Mouse (Mus musculus) intestine, embryonic 16.5 days (tissue): ENCODE data around the gene 2310057M21Rik. TPM values are rescaled to one million over a fixed set of nuclear protein-coding genes. Genes with fewer than 3 reads are reported as not detected.

Experiments
- ATAC-seq: fragments of 200-750 bp; cut with Nextera tagmentation; 2 replicates; pipeline ENCODE4 v1.8.0; 2017; ENCODE audit warnings: moderate TSS enrichment, moderate library complexity
- H3K27ac ChIP-seq: fragments of 300-500 bp; sonication (generic); 2 replicates; pipeline ENCODE4 v1.5.1; 2014; ENCODE audit warnings: mild to moderate bottlenecking, low read length
- H3K27me3 ChIP-seq: fragments of 300-500 bp; sonication (generic); replicated peaks from 2 replicates; pipeline ENCODE4 v1.6.1; 2014; ENCODE audit warnings: low read length, control low read depth, mixed read lengths; ENCODE audit not compliant: control insufficient read depth, insufficient read depth
- H3K36me3 ChIP-seq: fragments of 300-500 bp; sonication (generic); 2 replicates; pipeline ENCODE4 v1.6.1; 2014; ENCODE audit warnings: low read length, control low read depth; ENCODE audit not compliant: control insufficient read depth, insufficient read depth
- H3K4me1 ChIP-seq: fragments of 300-500 bp; sonication (generic); 2 replicates; pipeline ENCODE4 v1.6.1; 2014; ENCODE audit warnings: low read length, control low read depth, mixed read lengths; ENCODE audit not compliant: control insufficient read depth, insufficient read depth
- H3K4me2 ChIP-seq: fragments of 300-500 bp; sonication (generic); 2 replicates; pipeline ENCODE4 v1.6.1; 2014; ENCODE audit warnings: low read depth, low read length, control low read depth
- H3K4me3 ChIP-seq: fragments of 300-500 bp; sonication (generic); 2 replicates; pipeline ENCODE4 v1.5.1; 2014; ENCODE audit warnings: mild to moderate bottlenecking, low read length
- H3K9ac ChIP-seq: fragments of 300-500 bp; sonication (generic); 2 replicates; pipeline ENCODE4 v1.6.1; 2014; ENCODE audit warnings: low read depth, low read length
- H3K9me3 ChIP-seq: fragments of 300-500 bp; sonication (generic); 2 replicates; pipeline ENCODE4 v1.6.1; 2016; ENCODE audit warnings: low read length, control low read depth; ENCODE audit not compliant: control insufficient read depth
- WGBS: fragments of 180-500 bp; shearing (Covaris S2); extraction: QIAGEN DNeasy Blood & Tissue Kit; methylation state at CpG from one replicate; pipeline ENCODE4 v1.1.7; 2014; 5-methylcytosine and 5-hydroxymethylcytosine counted together
- polyA plus RNA-seq: library from polyadenylated mRNA; unstranded; fragments of >200 nt; fragmentation: Nextera tagmentation; extraction: Ambion mirVana; gene quantifications from 2 replicates; pipeline ENCODE4 v1.2.1, GENCODE M21; 2015

The 2310057M21Rik gene
- polyA plus RNA-seq, 1 experiment from 2014 or later, result 20.0 TPM

GRCm38 (mm10) chr7:131329416-131329815 lies 33.1 kb downstream of the 2310057M21Rik start, which contains the start of gene Fam24b:
Gene Fam24b, minus strand, starts transcription at chr7:131329516.
- H3K4me1 ChIP-seq, result no peaks in the 10 kb centered on the region
- no peak within 1 kb of the TSS for H3K4me3 ChIP-seq
- WGBS, result 90% methylated on average over 5 of the region's 5 CpGs
- no peaks in the 10 kb centered on the region for H3K9me3 ChIP-seq
- H3K4me2 ChIP-seq, result no peak within 1 kb of the TSS
- no peaks in the 10 kb centered on the region for H3K27me3 ChIP-seq
- no peak within 1 kb of the TSS for H3K27ac ChIP-seq
- H3K9ac ChIP-seq, result no peak within 1 kb of the TSS
- no peak for ATAC-seq
- no peaks in the 10 kb centered on the region for H3K36me3 ChIP-seq

- no peak for ATAC-seq
- Histone ChIP-seq H3K4me1 (no peaks in the 10 kb centered on the region), H3K36me3 (no peaks in the 10 kb centered on the region), H3K4me3 (no peak overlapping the region), H3K4me2 (no peak overlapping the region), H3K9ac (no peak overlapping the region), H3K9me3 (no peaks in the 10 kb centered on the region), H3K27ac (no peak overlapping the region), H3K27me3 (no peaks in the 10 kb centered on the region)
- 87% methylated on average over 5 of the region's 5 CpGs for WGBS
Measured at GRCm38 (mm10) chr7:131327054-131327453, 35.5 kb downstream of the 2310057M21Rik start.

GRCm38 (mm10) chr7:131322192-131322591 lies 40.4 kb downstream of the 2310057M21Rik start, which contains the start of gene Cuzd1:
Gene Cuzd1, minus strand, starts transcription at chr7:131322292.
- no peak for ATAC-seq
- H3K36me3 ChIP-seq, result no peaks in the 10 kb centered on the region
- H3K4me2 ChIP-seq, result no peak within 1 kb of the TSS
- H3K27ac ChIP-seq, result no peak within 1 kb of the TSS
- no peaks in the 10 kb centered on the region for H3K27me3 ChIP-seq
- H3K4me3 ChIP-seq, result no peak within 1 kb of the TSS
- H3K4me1 ChIP-seq, result no peaks in the 10 kb centered on the region
- H3K9me3 ChIP-seq, result no peaks in the 10 kb centered on the region
- 77% methylated on average over 2 of the region's 2 CpGs for WGBS
- H3K9ac ChIP-seq, result no peak within 1 kb of the TSS

GRCm38 (mm10) chr7:131318340-131318739 lies 44.2 kb downstream of the 2310057M21Rik start:
- no peak for ATAC-seq
- WGBS, result 81% methylated on average over 5 of the region's 7 CpGs
- Histone ChIP-seq H3K27me3 (no peaks in the 10 kb centered on the region), H3K9ac (no peak overlapping the region), H3K4me2 (no peak overlapping the region), H3K36me3 (no peaks in the 10 kb centered on the region), H3K4me1 (no peaks in the 10 kb centered on the region), H3K27ac (no peak overlapping the region), H3K9me3 (no peaks in the 10 kb centered on the region), H3K4me3 (no peak overlapping the region)

- no peaks in the 10 kb centered on the region for H3K27me3 ChIP-seq
- H3K27ac ChIP-seq, result no peak overlapping the region
- H3K4me2 ChIP-seq, result no peak overlapping the region
- no peak for ATAC-seq
- WGBS, result 63% methylated on average over 12 of the region's 12 CpGs
- no peak overlapping the region for H3K4me3 ChIP-seq
- H3K36me3 ChIP-seq, result no peaks in the 10 kb centered on the region
- no peaks in the 10 kb centered on the region for H3K9me3 ChIP-seq
- H3K4me1 ChIP-seq, result no peaks in the 10 kb centered on the region
- no peak overlapping the region for H3K9ac ChIP-seq
Measured at GRCm38 (mm10) chr7:131317587-131317986, 45.0 kb downstream of the 2310057M21Rik start.

- H3K9ac ChIP-seq, result no peak overlapping the region
- 80% methylated on average over 7 of the region's 7 CpGs for WGBS
- H3K36me3 ChIP-seq, result no peaks in the 10 kb centered on the region
- H3K4me2 ChIP-seq, result no peak overlapping the region
- H3K9me3 ChIP-seq, result no peaks in the 10 kb centered on the region
- H3K27me3 ChIP-seq, result no peaks in the 10 kb centered on the region
- no peaks in the 10 kb centered on the region for H3K4me1 ChIP-seq
- ATAC-seq, result no peak
- no peak overlapping the region for H3K27ac ChIP-seq
- H3K4me3 ChIP-seq, result no peak overlapping the region
Measured at GRCm38 (mm10) chr7:131314493-131314892, 48.1 kb downstream of the 2310057M21Rik start.

GRCm38 (mm10) chr7:131306733-131307132 lies 55.8 kb downstream of the 2310057M21Rik start:
- no peak overlapping the region for H3K9ac ChIP-seq
- WGBS, result 78% methylated on average over 5 of the region's 5 CpGs
- H3K27me3 ChIP-seq, result no peaks in the 10 kb centered on the region
- no peaks in the 10 kb centered on the region for H3K9me3 ChIP-seq
- H3K4me3 ChIP-seq, result no peak overlapping the region
- H3K4me2 ChIP-seq, result no peak overlapping the region
- no peak overlapping the region for H3K27ac ChIP-seq
- no peak for ATAC-seq
- no peaks in the 10 kb centered on the region for H3K36me3 ChIP-seq
- no peaks in the 10 kb centered on the region for H3K4me1 ChIP-seq

GRCm38 (mm10) chr7:131303340-131303739 lies 59.2 kb downstream of the 2310057M21Rik start:
- WGBS, result 53% methylated on average over 8 of the region's 8 CpGs
- no peaks in the 10 kb centered on the region for H3K4me1 ChIP-seq
- no peak overlapping the region for H3K27ac ChIP-seq
- no peaks in the 10 kb centered on the region for H3K9me3 ChIP-seq
- H3K9ac ChIP-seq, result no peak overlapping the region
- no peaks in the 10 kb centered on the region for H3K27me3 ChIP-seq
- no peak for ATAC-seq
- no peak overlapping the region for H3K4me3 ChIP-seq
- no peaks in the 10 kb centered on the region for H3K36me3 ChIP-seq
- H3K4me2 ChIP-seq, result no peak overlapping the region

- Histone ChIP-seq H3K9me3 (no peaks in the 10 kb centered on the region), H3K27me3 (no peaks in the 10 kb centered on the region), H3K27ac (no peak overlapping the region), H3K36me3 (no peaks in the 10 kb centered on the region), H3K4me2 (no peak overlapping the region), H3K9ac (no peak overlapping the region), H3K4me1 (no peaks in the 10 kb centered on the region), H3K4me3 (no peak overlapping the region)
- ATAC-seq, result no peak
- WGBS, result 58% methylated on average over 8 of the region's 8 CpGs
Measured at GRCm38 (mm10) chr7:131297151-131297550, 65.4 kb downstream of the 2310057M21Rik start.
